In genomic region chr7:118989275-118989856, GRCm38 (mm10) we compare ENCODE assay signal across 22 mouse cellular contexts. TPM values are rescaled to one million over a fixed set of nuclear protein-coding genes. Genes with fewer than 3 reads are reported as not detected.
DNase-seq lines count a peak whose midpoint lies in the region; ATAC-seq and TF ChIP-seq lines count a peak whose summit lies in the region.
"Had no signal": no experiment of that assay in that cellular context is flagged by ENCODE, and none has a peak within 500 bp of the region (broad histone marks: within the 10 kb centered on the region; RNA-seq: fewer than 3 reads in every experiment).

No protein-coding gene starts in this region.

- no peak for TF ChIP-seq CTCF in left cerebral cortex, adult 2 months (IDR thresholded peaks at IDR 0.05)

- peaks cover under 1% of the 10 kb centered on the region for H3K36me3 ChIP-seq in forebrain, embryonic 13.5 days (ENCODE audit: poor library complexity, severe bottlenecking)
- peaks cover 7% of the 10 kb centered on the region for H3K36me3 ChIP-seq in forebrain, embryonic 12.5 days (replicated peaks)
- H3K36me3 ChIP-seq in intestine, embryonic 15.5 days: no peaks in the 10 kb centered on the region
- H3K36me3 ChIP-seq: limb, embryonic 15.5 days; neural tube, embryonic 13.5 days had no signal

- ATAC-seq in forebrain, embryonic 13.5 days: no peak
- ATAC-seq in forebrain, embryonic 12.5 days (ENCODE audit: low FRiP score): no peak
- ATAC-seq in intestine, embryonic 15.5 days: peak; percentile 37
- no peak for ATAC-seq in CD4-positive, CD25-positive, alpha-beta regulatory T cell, adult 4 months
- ATAC-seq: hindbrain, embryonic 16.5 days had no signal

- no peak overlapping the region for H3K9ac ChIP-seq in forebrain, embryonic 13.5 days
- H3K9ac ChIP-seq in forebrain, embryonic 12.5 days: no peak overlapping the region
- H3K9ac ChIP-seq in intestine, embryonic 15.5 days: no peak overlapping the region
- H3K9ac ChIP-seq: limb, embryonic 15.5 days; lung, embryonic 14.5 days; midbrain, embryonic 12.5 days; neural tube, embryonic 13.5 days had no signal

- peaks cover 72% of the 10 kb centered on the region for H3K4me1 ChIP-seq in forebrain, embryonic 13.5 days
- peaks cover 57% of the 10 kb centered on the region for H3K4me1 ChIP-seq in forebrain, embryonic 12.5 days
- peaks cover 16% of the 10 kb centered on the region for H3K4me1 ChIP-seq in intestine, embryonic 15.5 days (replicated peaks)

- intact Hi-C loops in left cerebral cortex, adult 2 months (cut with DNase I): no loop called here

- H3K4me3 ChIP-seq in forebrain, embryonic 13.5 days: no peak overlapping the region
- no peak overlapping the region for H3K4me3 ChIP-seq in forebrain, embryonic 12.5 days (replicated peaks)
- no peak overlapping the region for H3K4me3 ChIP-seq in left cerebral cortex, adult 2 months
- no peak overlapping the region for H3K4me3 ChIP-seq in intestine, embryonic 15.5 days (replicated peaks)
- H3K4me3 ChIP-seq: heart, embryonic 10.5 days; limb, embryonic 15.5 days; midbrain, embryonic 12.5 days; neural tube, embryonic 13.5 days had no signal

- 92% methylated on average over 5 of the region's 5 CpGs for whole genome bisulfite sequencing in forebrain, embryonic 13.5 days
- WGBS in forebrain, embryonic 12.5 days: 88% methylated on average over 5 of the region's 5 CpGs
- WGBS in intestine, embryonic 15.5 days: 57% methylated on average over 5 of the region's 5 CpGs

- H3K27me3 ChIP-seq in forebrain, embryonic 13.5 days: no peaks in the 10 kb centered on the region
- H3K27me3 ChIP-seq in forebrain, embryonic 12.5 days: no peaks in the 10 kb centered on the region
- no peaks in the 10 kb centered on the region for H3K27me3 ChIP-seq in intestine, embryonic 15.5 days (replicated peaks)
- H3K27me3 ChIP-seq: limb, embryonic 15.5 days; midbrain, embryonic 12.5 days; neural tube, embryonic 13.5 days had no signal

- DNase-seq in left cerebral cortex, adult 2 months (ENCODE audit: extremely low spot score in 1 of 2, low spot score in 2 of 2): no peak
- no peak for DNase-seq in left cerebral cortex, adult 11 months (ENCODE audit: low spot score)
- DNase-seq in adrenal gland, postnatal 10 days: peak; percentile 50
- no peak for DNase-seq in MN1 (ENCODE audit: low spot score)
- DNase-seq: B cell, adult 2 months; gastrocnemius, postnatal 14 days; heart, postnatal 10 days; kidney, adult 8-10 months; kidney, postnatal 25 days; lung, embryonic 14.5 days; lung, postnatal 4 days; right cerebral cortex, adult 18-20 months; thymus, postnatal 14 days had no signal

- H3K4me2 ChIP-seq in forebrain, embryonic 13.5 days: no peak overlapping the region
- H3K4me2 ChIP-seq in forebrain, embryonic 12.5 days: no peak overlapping the region
- no peak overlapping the region for H3K4me2 ChIP-seq in intestine, embryonic 15.5 days (replicated peaks)
- H3K4me2 ChIP-seq: limb, embryonic 15.5 days; lung, embryonic 14.5 days; midbrain, embryonic 12.5 days; neural tube, embryonic 13.5 days had no signal

- no peaks in the 10 kb centered on the region for H3K9me3 ChIP-seq in forebrain, embryonic 13.5 days (replicated peaks)
- H3K9me3 ChIP-seq in forebrain, embryonic 12.5 days: no peaks in the 10 kb centered on the region
- H3K9me3 ChIP-seq in intestine, embryonic 15.5 days: no peaks in the 10 kb centered on the region
- H3K9me3 ChIP-seq: heart, embryonic 10.5 days; limb, embryonic 15.5 days; midbrain, embryonic 12.5 days; neural tube, embryonic 13.5 days had no signal

- peak overlapping the region; percentile 70 for H3K27ac ChIP-seq in forebrain, embryonic 13.5 days
- no peak overlapping the region for H3K27ac ChIP-seq in forebrain, embryonic 12.5 days
- peak overlapping the region; percentile 32 for H3K27ac ChIP-seq in left cerebral cortex, adult 2 months
- H3K27ac ChIP-seq in intestine, embryonic 15.5 days: no peak overlapping the region
- H3K27ac ChIP-seq: heart, embryonic 10.5 days; limb, embryonic 15.5 days; midbrain, embryonic 12.5 days; neural tube, embryonic 13.5 days had no signal

RNA-seq across cellular contexts. Expression of gene Gprc5b, which starts 5.6 kb away (rescaled TPM):
- 8.4 and 9.7 TPM in 2 replicates for polyA plus RNA-seq in forebrain, embryonic 13.5 days (2015; fragmentation: Nextera tagmentation; extraction: Ambion mirVana)
- 11.8 and 15.1 TPM in 2 replicates for polyA plus RNA-seq in forebrain, embryonic 12.5 days (2016; fragmentation: Nextera tagmentation; extraction: Ambion mirVana)
- total RNA-seq in left cerebral cortex, adult 2 months (2021): 10 to 100 TPM; 94.4 to 98.9 TPM
- 10 to 100 TPM; 67.5 to 67.8 TPM for total RNA-seq in adrenal gland, postnatal 10 days (2021)
- 3.3 TPM in 2 replicates for polyA plus RNA-seq in intestine, embryonic 15.5 days (2015; fragmentation: Nextera tagmentation; extraction: Ambion mirVana)
- polyA plus RNA-seq in CD4-positive, CD25-positive, alpha-beta regulatory T cell, adult 4 months (2017; shearing (Covaris generic)): 1 to 10 TPM in 1 of 2 experiments, under 1 TPM in 1; 0.98 to 1.0 TPM

Comparison
In these comparisons a context has a peak if more than half of its experiments do, and no peak if none do; other contexts are left out.
1. H3K27ac ChIP-seq: peak in forebrain, embryonic 13.5 days (single experiment) and left cerebral cortex, adult 2 months (single experiment); none in forebrain, embryonic 12.5 days (single experiment) and intestine, embryonic 15.5 days (single experiment).